Mouse (Mus musculus) stomach, embryonic 14.5 days (tissue): Measurements from ENCODE around the gene Hbb-bh2. TPM values are rescaled to one million over a fixed set of nuclear protein-coding genes. Genes with fewer than 3 reads are reported as not detected.

Source experiments
- polyA plus RNA-seq: library from polyadenylated mRNA; unstranded; fragments of >200 nt; fragmentation: Nextera tagmentation; extraction: Ambion mirVana; gene quantifications from 2 replicates; pipeline ENCODE4 v1.2.1, GENCODE M21; 2014

Hbb-bh2 gene
- polyA plus RNA-seq, 1 experiment from 2014 or later = not detected

Other genes with a start within 250 kb of the Hbb-bh2 start
- gene Olfr619, start 239.9 kb downstream of the Hbb-bh2 start, polyA plus RNA-seq = not detected in 2 replicates
- not detected in 2 replicates for gene Olfr620, start 228.0 kb downstream of the Hbb-bh2 start, polyA plus RNA-seq
- not detected in 2 replicates for gene Olfr622, start 197.8 kb downstream of the Hbb-bh2 start, polyA plus RNA-seq
- not detected in 2 replicates for gene Olfr623, start 176.8 kb downstream of the Hbb-bh2 start, polyA plus RNA-seq
- 0.04 TPM in 1 of 2 replicates, not detected in the other for gene Olfr624, start 169.3 kb downstream of the Hbb-bh2 start, polyA plus RNA-seq
- gene Olfr625-ps1, start 157.8 kb downstream of the Hbb-bh2 start, polyA plus RNA-seq = not detected in 2 replicates
- gene Olfr243, start 125.8 kb downstream of the Hbb-bh2 start, polyA plus RNA-seq = not detected in 2 replicates
- not detected in 2 replicates for gene Olfr628, start 110.1 kb downstream of the Hbb-bh2 start, polyA plus RNA-seq
- not detected in 2 replicates for gene Olfr629, start 95.6 kb downstream of the Hbb-bh2 start, polyA plus RNA-seq
- gene Olfr630, start 83.2 kb downstream of the Hbb-bh2 start, polyA plus RNA-seq = not detected in 2 replicates
- gene Olfr69, start 68.9 kb downstream of the Hbb-bh2 start, polyA plus RNA-seq = not detected in 2 replicates
- gene Olfr68, start 60.8 kb downstream of the Hbb-bh2 start, polyA plus RNA-seq = not detected in 2 replicates
- gene Olfr67, start 48.7 kb downstream of the Hbb-bh2 start, polyA plus RNA-seq = not detected in 2 replicates
- gene Hbb-bt, start 26.5 kb downstream of the Hbb-bh2 start, polyA plus RNA-seq = 1,564 and 1,619 TPM in 2 replicates
- gene Hbb-bs, start 12.4 kb downstream of the Hbb-bh2 start, polyA plus RNA-seq = 3,670 and 3,888 TPM in 2 replicates
- gene Hbb-bh1, start 2.6 kb upstream of the Hbb-bh2 start, polyA plus RNA-seq = 2.9 and 6.2 TPM in 2 replicates
- 616 and 882 TPM in 2 replicates for gene Hbb-y, start 12.7 kb upstream of the Hbb-bh2 start, polyA plus RNA-seq
- gene Olfr66, start 45.7 kb upstream of the Hbb-bh2 start, polyA plus RNA-seq = not detected in 2 replicates
- not detected in 2 replicates for gene Olfr64, start 54.0 kb upstream of the Hbb-bh2 start, polyA plus RNA-seq
- gene Olfr65, start 63.0 kb upstream of the Hbb-bh2 start, polyA plus RNA-seq = not detected in 2 replicates
- not detected in 2 replicates for gene Olfr631, start 88.3 kb upstream of the Hbb-bh2 start, polyA plus RNA-seq
- gene Olfr632, start 93.8 kb upstream of the Hbb-bh2 start, polyA plus RNA-seq = not detected in 2 replicates
- gene Olfr633, start 103.9 kb upstream of the Hbb-bh2 start, polyA plus RNA-seq = not detected in 2 replicates
- gene Olfr635, start 130.6 kb upstream of the Hbb-bh2 start, polyA plus RNA-seq = not detected in 2 replicates
- not detected in 2 replicates for gene Olfr638, start 158.2 kb upstream of the Hbb-bh2 start, polyA plus RNA-seq
- 0.03 TPM in 1 of 2 replicates, not detected in the other for gene Olfr639, start 176.8 kb upstream of the Hbb-bh2 start, polyA plus RNA-seq
- not detected in 2 replicates for gene Olfr640, start 185.1 kb upstream of the Hbb-bh2 start, polyA plus RNA-seq
- not detected in 2 replicates for gene Olfr641, start 194.9 kb upstream of the Hbb-bh2 start, polyA plus RNA-seq
- not detected in 2 replicates for gene Olfr642, start 212.1 kb upstream of the Hbb-bh2 start, polyA plus RNA-seq
- gene 4930516K23Rik, start 220.9 kb upstream of the Hbb-bh2 start, polyA plus RNA-seq = not detected in 2 replicates
- gene Olfr644, start 231.3 kb upstream of the Hbb-bh2 start, polyA plus RNA-seq = not detected in 2 replicates
- not detected in 2 replicates for gene Olfr645, start 244.9 kb upstream of the Hbb-bh2 start, polyA plus RNA-seq